Mouse (Mus musculus) common myeloid progenitor, adult 5-6 weeks (primary cell): Measurements from ENCODE around the gene Adam17. TPM values are rescaled to one million over a fixed set of nuclear protein-coding genes. Genes with fewer than 3 reads are reported as not detected.

Source experiments
- ATAC-seq: replicated peaks from 2 replicates; pipeline ENCODE4 v1.8.0; 2016; ENCODE audit warnings: low read depth, mild to moderate bottlenecking, moderate TSS enrichment, inconsistent platforms; ENCODE audit not compliant: poor library complexity, severe bottlenecking
- total RNA-seq: library from RNA; stranded (forward); fragments of 200-1000, 187-1606 nt; gene quantifications from 2 replicates; pipeline ENCODE4 v1.2.3, GENCODE M21; 2017

Adam17 gene
- total RNA-seq, 1 experiment from 2014 or later, result 55.2 TPM

GRCm38 (mm10) chr12:21318143-21318895 is 55.1 kb downstream of the Adam17 start:
- peak; percentile 64 for ATAC-seq

- ATAC-seq, result no peak
Observed at GRCm38 (mm10) chr12:21316869-21317265, 56.6 kb downstream of the Adam17 start.

GRCm38 (mm10) chr12:21315923-21316868 is 57.2 kb downstream of the Adam17 start, which contains the start of gene Iah1:
Gene Iah1 (plus strand): TSS chr12:21316389.
- ATAC-seq, result peak; percentile 94

GRCm38 (mm10) chr12:21312201-21312600 is 61.2 kb downstream of the Adam17 start:
- ATAC-seq, result no peak

- no peak for ATAC-seq
Observed at GRCm38 (mm10) chr12:21306721-21307120, 66.7 kb downstream of the Adam17 start.

GRCm38 (mm10) chr12:21305741-21306140 is 67.7 kb downstream of the Adam17 start:
- no peak for ATAC-seq

- peak; percentile 52; the same call in 1 of the 2 replicates for ATAC-seq
Observed at GRCm38 (mm10) chr12:21302361-21302783, 71.1 kb downstream of the Adam17 start.

- no peak for ATAC-seq
Observed at GRCm38 (mm10) chr12:21301932-21302331, 71.5 kb downstream of the Adam17 start.

- ATAC-seq, result no peak
Observed at GRCm38 (mm10) chr12:21301324-21301723, 72.1 kb downstream of the Adam17 start.

- ATAC-seq, result no peak
Observed at GRCm38 (mm10) chr12:21298856-21299255, 74.6 kb downstream of the Adam17 start.

GRCm38 (mm10) chr12:21289651-21290050 is 83.8 kb downstream of the Adam17 start:
- no peak for ATAC-seq

- ATAC-seq, result no peak
Observed at GRCm38 (mm10) chr12:21288716-21289395, 84.6 kb downstream of the Adam17 start.

- ATAC-seq, result peak; percentile 61
Observed at GRCm38 (mm10) chr12:21286712-21287650, 86.5 kb downstream of the Adam17 start.

- ATAC-seq, result peak; percentile 89
Observed at GRCm38 (mm10) chr12:21286243-21286622, 87.2 kb downstream of the Adam17 start, which contains the start of gene Itgb1bp1. Gene Itgb1bp1 (minus strand): TSS chr12:21286284.

GRCm38 (mm10) chr12:21285508-21286242 is 87.8 kb downstream of the Adam17 start:
- peak; percentile 42 for ATAC-seq

- no peak for ATAC-seq
Observed at GRCm38 (mm10) chr12:21284761-21285441, 88.5 kb downstream of the Adam17 start, which contains the start of gene Cpsf3. Gene Cpsf3 (plus strand): TSS chr12:21285391.

- no peak for ATAC-seq
Observed at GRCm38 (mm10) chr12:21277352-21277864, 96.0 kb downstream of the Adam17 start.

- no peak for ATAC-seq
Observed at GRCm38 (mm10) chr12:21274446-21274845, 99.0 kb downstream of the Adam17 start.
